Mouse (Mus musculus) stomach, embryonic 14.5 days (tissue): ENCODE data around the gene Rpl39. TPM values are rescaled to one million over a fixed set of nuclear protein-coding genes. Genes with fewer than 3 reads are reported as not detected.

ENCODE experiments used
- ATAC-seq: fragments of 200-750 bp; cut with Nextera tagmentation; 2 replicates; pipeline ENCODE4 v1.8.0; 2017; ENCODE audit warnings: low read depth, moderate TSS enrichment; ENCODE audit not compliant: insufficient number of reproducible peaks, insufficient read depth, low FRiP score
- H3K27ac ChIP-seq: fragments of 300-500 bp; sonication (generic); 2 replicates; pipeline ENCODE4 v1.5.1; 2014; ENCODE audit warnings: mild to moderate bottlenecking, low read length, moderate library complexity, mixed read lengths
- H3K27me3 ChIP-seq: fragments of 300-500 bp; sonication (generic); 2 replicates; pipeline ENCODE4 v1.6.1; 2014; ENCODE audit warnings: low read length, control low read depth, mixed read lengths; ENCODE audit not compliant: control insufficient read depth, insufficient read depth
- H3K36me3 ChIP-seq: fragments of 300-500 bp; sonication (generic); 2 replicates; pipeline ENCODE4 v1.6.1; 2014; ENCODE audit warnings: mild to moderate bottlenecking, control low read depth, low read length, moderate library complexity, mixed read lengths; ENCODE audit not compliant: control insufficient read depth, insufficient read depth
- H3K4me1 ChIP-seq: fragments of 300-500 bp; sonication (generic); 2 replicates; pipeline ENCODE4 v1.6.1; 2014; ENCODE audit warnings: low read length, control low read depth, mixed read lengths; ENCODE audit not compliant: control insufficient read depth, insufficient read depth
- H3K4me2 ChIP-seq: fragments of 300-500 bp; sonication (generic); replicated peaks from 2 replicates; pipeline ENCODE4 v1.6.1; 2014; ENCODE audit warnings: low read depth, low read length, control low read depth
- H3K4me3 ChIP-seq: fragments of 300-500 bp; sonication (generic); 2 replicates; pipeline ENCODE4 v1.5.1; 2014; ENCODE audit warnings: low read depth, low read length, control low read depth
- H3K9ac ChIP-seq: fragments of 300-500 bp; sonication (generic); replicated peaks from 2 replicates; pipeline ENCODE4 v1.6.1; 2014; ENCODE audit warnings: low read depth, mild to moderate bottlenecking, control low read depth, low read length, moderate library complexity, mixed read lengths
- H3K9me3 ChIP-seq: fragments of 300-500 bp; sonication (generic); 2 replicates; pipeline ENCODE4 v1.6.1; 2016; ENCODE audit warnings: low read depth, low read length, control low read depth; ENCODE audit not compliant: control insufficient read depth
- WGBS: fragments of 180-500 bp; shearing (Covaris S2); extraction: QIAGEN DNeasy Blood & Tissue Kit; methylation state at CpG from one replicate; pipeline ENCODE4 v1.1.7; 2014; 5-methylcytosine and 5-hydroxymethylcytosine counted together
- polyA plus RNA-seq: library from polyadenylated mRNA; unstranded; fragments of >200 nt; fragmentation: Nextera tagmentation; extraction: Ambion mirVana; gene quantifications from 2 replicates; pipeline ENCODE4 v1.2.1, GENCODE M21; 2014

Rpl39 gene
- polyA plus RNA-seq, 1 experiment from 2014 or later, result 682 TPM

GRCm38 (mm10) chrX:37048066-37048889, 36.9 kb downstream of the Rpl39 start, which contains the start of gene Sowahd:
Gene Sowahd (plus strand): TSS chrX:37048845.
- Histone ChIP-seq H3K9me3 (no peaks in the 10 kb centered on the region), H3K27me3 (peaks cover 5% of the 10 kb centered on the region; the same call in 1 of the 2 replicates), H3K27ac (no peak within 1 kb of the TSS), H3K36me3 (no peaks in the 10 kb centered on the region), H3K9ac (no peak within 1 kb of the TSS), H3K4me1 (no peaks in the 10 kb centered on the region), H3K4me2 (peak within 1 kb of the TSS; percentile 49), H3K4me3 (peak within 1 kb of the TSS; percentile 22)
- WGBS, result 22% methylated on average over 37 of the region's 38 CpGs
- no peak for ATAC-seq

- WGBS, result 29% methylated on average over 9 of the region's 9 CpGs
- no peak overlapping the region for H3K27ac ChIP-seq
- no peaks in the 10 kb centered on the region for H3K9me3 ChIP-seq
- no peaks in the 10 kb centered on the region for H3K4me1 ChIP-seq
- H3K27me3 ChIP-seq, result no peaks in the 10 kb centered on the region
- no peak overlapping the region for H3K9ac ChIP-seq
- H3K4me2 ChIP-seq, result no peak overlapping the region
- H3K4me3 ChIP-seq, result no peak overlapping the region
- no peak for ATAC-seq
- no peaks in the 10 kb centered on the region for H3K36me3 ChIP-seq
Observed at GRCm38 (mm10) chrX:37042726-37043125, 42.5 kb downstream of the Rpl39 start.

Other genes starting within 250 kb of the Rpl39 start
- gene Ube2a, start 211.5 kb downstream of the Rpl39 start, polyA plus RNA-seq, result 113 and 121 TPM in 2 replicates
- gene C330007P06Rik, start 211.3 kb downstream of the Rpl39 start, polyA plus RNA-seq, result 34.5 and 35.0 TPM in 2 replicates
- gene Nkrf, start 182.5 kb downstream of the Rpl39 start, polyA plus RNA-seq, result 2.6 and 2.9 TPM in 2 replicates
- gene Sept6, start 93.6 kb downstream of the Rpl39 start, polyA plus RNA-seq, result 21.0 and 24.7 TPM in 2 replicates
- 0.27 TPM in 1 of 2 replicates, not detected in the other for gene Sowahd, start 36.6 kb downstream of the Rpl39 start, polyA plus RNA-seq
- gene Upf3b, start 24.9 kb upstream of the Rpl39 start, polyA plus RNA-seq, result 25.4 and 26.3 TPM in 2 replicates
- 19.0 and 19.3 TPM in 2 replicates for gene Nkap, start 41.4 kb upstream of the Rpl39 start, polyA plus RNA-seq
- gene Akap14, start 83.4 kb upstream of the Rpl39 start, polyA plus RNA-seq, result 0.13 TPM in 1 of 2 replicates, not detected in the other
- 400 and 468 TPM in 2 replicates for gene Ndufa1, start 105.8 kb upstream of the Rpl39 start, polyA plus RNA-seq
- 10.5 and 10.7 TPM in 2 replicates for gene Rnf113a1, start 105.8 kb upstream of the Rpl39 start, polyA plus RNA-seq
- not detected in 2 replicates for gene Gm9, start 125.6 kb upstream of the Rpl39 start, polyA plus RNA-seq
- not detected in 2 replicates for gene Rhox1, start 136.9 kb upstream of the Rpl39 start, polyA plus RNA-seq
- gene Rhox2a, start 159.6 kb upstream of the Rpl39 start, polyA plus RNA-seq, result not detected in 2 replicates
- not detected in 2 replicates for gene Rhox3a, start 164.5 kb upstream of the Rpl39 start, polyA plus RNA-seq
- not detected in 2 replicates for gene Rhox4a, start 179.9 kb upstream of the Rpl39 start, polyA plus RNA-seq